Mouse (Mus musculus) gastrocnemius, adult 2 months (tissue): Measurements from ENCODE around the gene Fn3krp. TPM values are rescaled to one million over a fixed set of nuclear protein-coding genes. Genes with fewer than 3 reads are reported as not detected.
A peak's percentile ranks its signal among the peaks of the same experiment; 100 is the strongest.

Experiments used
- DNase-seq: peaks from one replicate; pipeline ENCODE4 v3.0.0; 2022
- H3K27ac ChIP-seq: fragments of 200-600 bp; 2 replicates; pipeline ENCODE4 v1.8.1; 2022; ENCODE audit warnings: mild to moderate bottlenecking
- H3K4me3 ChIP-seq: fragments of 200-600 bp; 2 replicates; pipeline ENCODE4 v1.8.1; 2022; ENCODE audit warnings: mild to moderate bottlenecking, moderate library complexity
- CTCF ChIP-seq: fragments of 200-600 bp; IDR thresholded peaks from 2 replicates; pipeline ENCODE4 v1.8.1; 2022; ENCODE audit warnings: antibody characterized with exemption, mild to moderate bottlenecking, moderate library complexity
- intact Hi-C: fragments of 180-260 bp; cut with DNase I; formaldehyde crosslinking; loops from one replicate; pipeline ENCODE4 v1.15.1; 2025
- microRNA-seq: library from miRNA; unstranded; fragments of <30 nt; microRNA quantifications from one replicate; pipeline ENCODE4 v1.2.0, GENCODE M21; 2021
- total RNA-seq, 2 experiments: library from RNA; stranded (reverse); gene quantifications; 2 replicates each; pipeline ENCODE4 v1.2.3; 2021

Fn3krp gene
- total RNA-seq, 2 experiments from 2014 or later = 3.7 to 4.8 TPM

DNA sequence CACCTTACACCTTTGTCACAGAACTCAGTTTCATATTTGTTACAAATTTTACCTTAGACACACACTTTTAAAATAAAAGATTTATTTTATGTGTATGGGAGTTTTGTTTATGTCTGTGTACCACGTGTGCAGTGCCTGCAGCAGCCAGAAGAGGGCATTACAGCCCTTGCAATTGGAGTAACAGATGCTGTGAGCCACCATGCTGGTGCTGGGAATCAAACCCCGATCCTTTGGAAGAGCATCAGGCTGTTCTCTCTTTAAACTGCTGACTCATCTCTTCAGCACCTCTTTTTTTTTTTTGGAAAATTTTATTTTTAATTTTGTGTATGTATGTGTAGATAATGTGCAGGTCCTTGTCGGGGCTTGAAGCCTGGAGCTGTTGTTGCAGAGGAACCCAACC is 36.7 kb downstream of the Fn3krp start:
- intact Hi-C loops = no loop called here
- H3K27ac ChIP-seq = no peak overlapping the region
- no peak for DNase-seq
- no peak overlapping the region for H3K4me3 ChIP-seq
- TF ChIP-seq CTCF = peak; percentile 27; the same call in 1 of the 2 replicates

DNA sequence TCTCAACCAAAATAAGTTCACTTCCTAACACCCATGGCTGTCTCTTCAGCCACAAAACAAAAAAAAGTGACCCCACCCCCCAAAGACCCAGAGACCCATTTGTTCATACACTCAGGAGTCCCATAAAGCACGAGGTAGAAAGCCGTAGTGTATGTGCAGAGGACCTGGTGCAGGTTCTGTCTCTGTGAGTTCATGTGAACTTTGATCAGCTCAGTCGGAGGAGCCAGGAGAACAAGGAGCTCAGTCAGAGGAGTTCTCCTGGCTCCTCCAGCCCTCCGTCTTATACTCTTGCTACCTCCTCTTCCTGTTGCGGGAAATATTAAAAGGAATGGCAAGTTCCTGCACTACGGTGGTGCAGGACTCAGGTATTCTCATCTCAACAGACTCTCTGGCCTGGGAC is 46.2 kb downstream of the Fn3krp start:
- TF ChIP-seq CTCF = no peak
- no peak overlapping the region for H3K27ac ChIP-seq
- no peak overlapping the region for H3K4me3 ChIP-seq
- no peak for DNase-seq
- intact Hi-C loops = no loop called here

DNA sequence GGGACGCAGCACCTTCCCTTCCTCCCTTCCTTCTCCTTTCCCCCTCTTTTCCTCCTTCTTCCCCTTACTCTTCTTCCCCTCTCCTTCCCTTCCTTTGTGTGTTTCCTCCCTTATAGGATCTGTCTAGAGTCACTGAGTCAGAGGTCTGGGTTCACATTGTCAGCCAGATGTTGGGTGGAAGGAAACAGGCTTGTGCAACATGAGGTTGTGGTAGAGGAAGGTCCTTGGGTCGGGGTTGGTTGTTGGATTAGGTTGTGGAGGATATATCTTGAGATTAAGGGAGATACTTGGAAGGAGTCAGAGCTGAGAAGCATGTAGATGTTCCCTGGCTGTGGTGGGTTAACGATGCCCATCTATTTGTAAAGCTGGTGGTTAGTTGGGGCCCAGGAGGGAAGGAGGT is 53.6 kb downstream of the Fn3krp start:
- Histone ChIP-seq H3K4me3 (no peak overlapping the region), H3K27ac (no peak overlapping the region)
- no peak for DNase-seq
- intact Hi-C loops = loop anchor here (5.0 kb wide), 2 partner anchors 67 to 177 kb away; no protein-coding TSS in a partner anchor
- no peak for TF ChIP-seq CTCF

DNA sequence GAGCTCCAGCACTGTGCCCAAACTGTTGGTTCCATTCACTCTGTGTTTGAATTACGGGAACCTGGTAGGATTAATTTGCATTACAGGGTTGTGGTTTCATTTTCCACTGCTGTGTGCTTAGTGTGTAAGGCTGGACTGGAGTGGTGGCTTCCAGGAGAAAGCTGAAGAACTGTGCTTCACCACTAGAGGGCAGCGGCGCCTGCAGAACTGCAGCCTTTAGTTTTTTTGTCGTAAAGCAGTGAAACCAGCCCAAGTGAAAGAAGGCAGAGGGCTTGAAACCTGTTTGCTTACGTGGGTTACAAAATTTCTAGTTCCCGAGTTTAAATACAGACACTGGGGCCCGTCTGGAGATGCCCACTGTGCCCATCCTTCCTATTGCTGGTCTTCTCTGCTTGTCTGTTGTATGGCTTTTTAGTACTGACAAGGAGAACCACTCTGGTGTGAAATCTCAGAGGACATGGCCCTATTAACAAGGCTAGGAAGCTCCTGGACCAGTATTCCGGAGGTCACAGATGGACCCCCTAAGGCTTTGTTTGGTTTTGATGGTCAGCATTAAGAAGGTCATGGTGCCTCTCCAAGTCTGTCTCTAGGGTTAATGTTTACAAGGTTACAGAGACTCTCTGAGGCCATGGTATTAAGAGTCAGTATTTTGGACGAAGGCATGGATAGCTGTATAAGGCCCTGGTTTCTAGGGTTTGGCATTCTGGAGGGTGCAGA is 54.7 kb downstream of the Fn3krp start:
- intact Hi-C loops = loop anchor here (5.0 kb wide), 2 partner anchors 66 to 176 kb away; no protein-coding TSS in a partner anchor
- Histone ChIP-seq H3K27ac (no peak overlapping the region), H3K4me3 (no peak overlapping the region)
- peak; percentile 91 for TF ChIP-seq CTCF
- DNase-seq = peak; percentile 78

DNA sequence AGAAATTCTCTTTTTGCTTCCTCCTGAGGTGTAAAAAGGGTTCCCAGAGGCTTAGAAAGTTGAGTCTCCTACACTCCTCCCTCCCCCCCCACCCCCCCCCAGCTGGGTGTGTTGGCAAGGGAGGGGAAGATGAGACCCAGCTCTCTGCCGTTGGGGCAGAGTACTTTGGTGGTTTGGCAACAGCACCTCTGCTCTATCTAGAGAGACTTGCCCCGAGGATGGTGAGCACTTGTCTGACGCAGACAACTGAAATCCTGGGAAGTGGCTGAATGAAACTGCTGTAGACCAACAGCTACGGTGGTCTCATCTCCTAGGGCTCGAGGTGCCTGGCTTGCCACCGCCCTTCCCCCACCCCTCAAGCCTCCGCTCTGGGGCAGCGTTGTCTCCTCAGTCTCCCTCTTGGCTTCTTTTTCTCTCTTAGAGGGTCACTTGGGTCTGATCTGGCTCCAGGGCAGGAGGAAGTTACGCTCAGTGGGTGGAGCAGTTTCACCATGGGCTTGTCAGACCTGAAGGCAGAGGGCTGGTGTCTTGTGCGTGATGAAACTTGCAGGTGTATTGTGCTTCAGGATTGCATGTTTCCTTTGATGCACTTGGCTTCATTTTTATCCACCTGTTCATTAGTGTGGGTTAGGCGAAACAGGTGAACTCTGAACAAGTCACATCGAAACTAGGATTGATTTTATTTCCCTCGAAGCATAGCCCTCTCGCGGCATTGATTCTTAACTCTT is 58.4 kb downstream of the Fn3krp start:
- DNase-seq = no peak
- no peak overlapping the region for H3K4me3 ChIP-seq
- no peak overlapping the region for H3K27ac ChIP-seq
- intact Hi-C loops = loop anchor here (5.0 kb wide), 2 partner anchors 63 to 173 kb away; no protein-coding TSS in a partner anchor
- no peak for TF ChIP-seq CTCF

Small RNAs within 50 kb of the gene (microRNA-seq; reads per million reads assigned to microRNA genes)
- gene Mir7236 = not detected

Other genes with a start within 250 kb of the Fn3krp start
- 1 to 10 TPM; 7.5 to 9.6 TPM for gene Hexdc, start 217.0 kb upstream of the Fn3krp start, total RNA-seq
- gene Ogfod3, start 216.7 kb upstream of the Fn3krp start, total RNA-seq = 10 to 100 TPM; 11.4 to 14.1 TPM
- 1 to 10 TPM; 3.3 to 3.6 TPM for gene Cybc1, start 192.1 kb upstream of the Fn3krp start, total RNA-seq
- gene Narf, start 184.1 kb upstream of the Fn3krp start, total RNA-seq = 100 to 1,000 TPM; 106 to 133 TPM
- gene Foxk2, start 161.4 kb upstream of the Fn3krp start, total RNA-seq = 10 to 100 TPM; 30.1 to 32.9 TPM
- gene Wdr45b, start 67.0 kb upstream of the Fn3krp start, total RNA-seq = 10 to 100 TPM; 21.1 to 21.6 TPM
- 10 to 100 TPM in 1 of 2 experiments, 1 to 10 TPM in 1; 9.9 to 11.8 TPM for gene Rab40b, start 33.1 kb upstream of the Fn3krp start, total RNA-seq
- 10 to 100 TPM; 17.6 to 20.6 TPM for gene Fn3k, start 13.5 kb downstream of the Fn3krp start, total RNA-seq
- gene Tbcd, start 30.5 kb downstream of the Fn3krp start, total RNA-seq = 10 to 100 TPM; 13.8 to 14.8 TPM
- gene Zfp750, start 97.9 kb downstream of the Fn3krp start, total RNA-seq = under 1 TPM; 0.48 to 0.50 TPM